Mouse (Mus musculus): ENCODE results near the gene Ang.

The Ang gene

DNA sequence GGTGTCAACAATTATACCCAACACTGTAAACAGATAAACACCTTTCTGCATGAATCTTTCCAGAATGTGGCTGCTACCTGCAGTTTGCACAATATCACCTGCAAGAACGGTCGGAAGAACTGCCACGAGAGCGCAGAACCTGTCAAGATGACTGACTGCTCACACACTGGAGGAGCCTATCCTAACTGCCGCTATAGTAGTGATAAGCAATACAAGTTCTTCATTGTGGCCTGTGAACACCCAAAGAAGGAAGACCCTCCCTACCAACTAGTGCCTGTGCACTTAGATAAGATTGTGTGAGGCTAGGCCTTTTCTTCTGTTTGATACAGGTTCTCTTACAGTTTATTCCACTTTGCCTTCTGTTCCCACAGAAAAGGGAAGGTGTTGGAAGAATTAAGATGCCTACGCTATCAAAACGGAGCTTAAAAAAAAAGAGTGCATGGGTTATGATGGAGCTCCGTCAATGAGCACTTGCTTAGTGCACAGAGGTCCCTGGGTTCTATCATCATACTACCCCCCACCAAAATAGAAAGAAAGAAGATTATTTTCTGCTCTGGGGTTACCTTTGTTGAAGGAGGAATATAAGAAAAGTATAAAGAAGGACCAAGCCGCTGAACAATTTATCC lies 39.5 kb downstream of the Ang start:
- no peak for DNase-seq

DNA sequence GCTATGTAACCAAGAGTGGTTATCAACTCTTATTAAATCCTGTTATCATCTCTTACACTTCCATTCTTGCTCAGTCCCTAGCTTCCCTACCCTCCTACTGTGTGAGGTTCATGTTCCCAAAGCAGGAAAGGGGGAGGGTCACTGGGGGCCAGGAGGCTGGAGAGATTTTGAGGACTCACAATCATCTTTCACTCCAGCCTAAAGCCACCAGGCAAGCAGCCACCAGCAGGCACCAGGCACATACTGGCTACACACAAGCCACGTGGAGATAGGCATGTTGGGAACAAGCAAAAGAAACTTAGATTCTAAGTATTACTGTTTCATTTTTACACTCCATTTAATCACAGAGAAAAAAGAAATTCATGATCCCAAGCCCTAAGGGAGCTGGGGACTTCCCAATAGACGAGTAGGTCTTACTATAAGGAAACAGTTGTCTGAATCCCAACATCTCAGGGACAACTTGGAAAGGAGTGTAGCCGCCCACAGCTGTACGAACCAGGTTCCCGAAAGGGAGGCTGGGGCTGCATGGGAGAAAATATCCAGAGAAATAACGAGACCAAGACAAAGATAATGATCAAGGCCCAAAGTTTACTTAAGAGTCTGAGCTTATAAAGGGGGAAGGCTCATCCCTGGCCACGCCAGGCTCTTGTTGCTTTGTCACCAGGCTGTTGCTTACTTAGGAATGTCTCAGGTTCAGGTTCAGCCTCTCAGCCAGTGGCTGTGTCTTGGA lies 40.3 kb downstream of the Ang start:
- no peak for DNase-seq

DNA sequence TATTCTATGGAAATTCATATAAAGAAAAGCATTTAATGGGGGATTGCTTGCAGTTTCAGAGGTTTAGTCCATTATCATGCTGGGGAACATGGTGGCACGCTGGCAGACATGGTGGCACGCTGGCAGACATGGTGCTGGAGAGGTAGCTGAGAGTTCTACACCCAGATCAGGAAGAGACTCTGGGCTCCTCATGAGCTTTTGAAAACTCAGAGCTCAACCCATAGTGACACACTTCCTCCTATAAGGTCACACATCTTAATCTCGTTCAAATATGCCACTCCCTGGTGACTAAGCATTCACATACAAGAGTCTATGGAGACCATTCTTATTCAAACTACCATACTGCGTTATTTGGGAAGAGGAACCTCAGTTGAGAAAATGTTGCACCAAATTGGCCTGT lies 41.4 kb downstream of the Ang start:
- DNase-seq, result no peak

DNA sequence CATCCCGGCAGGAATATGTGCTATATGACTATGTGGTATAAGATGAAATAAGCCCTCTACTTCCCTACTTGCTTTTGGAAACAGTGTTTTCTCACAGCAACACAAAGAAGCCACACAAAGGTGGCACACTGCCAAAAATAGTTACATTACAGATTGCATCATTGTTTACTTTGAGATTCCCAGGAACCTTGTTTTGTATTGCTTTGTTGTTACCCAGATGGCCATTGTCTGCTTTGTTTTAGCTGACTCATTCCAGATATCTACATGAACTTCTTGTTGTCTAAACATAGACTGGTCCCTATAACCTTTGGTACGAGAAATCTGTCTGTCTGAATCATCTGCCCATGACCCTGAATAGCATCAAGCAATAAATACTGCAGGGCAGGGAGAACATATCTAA lies 49.4 kb downstream of the Ang start:
- DNase-seq, result no peak

DNA sequence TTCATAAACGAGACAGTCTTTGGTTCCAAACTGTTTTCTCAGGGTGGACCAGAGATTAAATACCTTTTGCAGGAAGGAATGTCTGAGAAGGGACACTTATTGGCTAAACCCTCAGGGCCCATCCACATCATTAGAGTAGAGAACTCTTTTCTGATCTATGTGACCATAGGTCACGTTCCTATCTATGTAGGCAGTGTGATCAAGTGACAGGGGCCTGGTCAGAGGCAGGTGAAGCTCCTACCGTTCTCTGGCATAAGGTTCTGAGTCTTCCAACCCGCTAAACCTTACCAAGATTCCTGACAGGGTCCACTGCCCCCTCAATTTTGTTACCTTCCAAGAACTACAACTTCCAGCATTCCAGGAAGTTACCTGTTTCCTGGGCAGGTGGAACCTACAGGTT lies 51.2 kb downstream of the Ang start:
- no peak for DNase-seq

DNA sequence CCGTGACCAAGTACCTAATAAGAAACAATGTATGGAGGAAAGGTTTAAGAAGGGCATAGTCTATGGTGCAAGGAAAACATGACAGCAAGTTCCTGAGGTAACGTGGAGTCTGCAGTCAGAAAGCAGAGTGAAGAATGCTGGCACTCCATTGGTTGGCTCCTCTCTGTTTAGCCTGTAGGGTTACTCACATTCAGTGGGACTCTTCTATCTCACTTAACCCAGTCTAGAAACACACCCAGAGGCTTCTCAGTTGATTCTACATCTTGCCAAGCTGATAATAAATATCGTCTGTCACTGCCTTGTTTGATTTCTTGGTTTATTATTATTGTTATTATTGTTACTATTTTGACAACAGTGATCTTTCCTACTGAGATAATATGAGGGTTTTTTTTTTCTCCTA lies 51.6 kb downstream of the Ang start:
- no peak for DNase-seq

DNA sequence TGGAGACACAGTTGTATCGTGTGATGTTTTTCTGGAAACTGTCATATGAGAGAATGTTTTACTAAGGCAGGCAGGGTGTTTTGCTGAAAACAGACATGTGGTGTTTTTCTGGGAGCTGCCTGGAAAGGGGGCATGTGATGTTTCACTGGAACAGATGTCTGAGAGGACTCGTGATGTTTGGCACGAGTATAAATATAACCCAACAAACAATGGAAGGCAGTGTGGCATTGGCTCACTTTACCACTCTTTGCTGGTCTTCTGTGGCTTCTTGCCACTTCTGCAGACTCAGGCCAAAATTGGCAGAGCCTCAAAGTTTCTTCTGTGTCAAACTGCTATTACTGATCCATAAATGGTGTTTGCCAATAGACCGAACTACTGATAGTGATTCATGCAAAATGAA lies 52.3 kb downstream of the Ang start:
- no peak for DNase-seq

DNA sequence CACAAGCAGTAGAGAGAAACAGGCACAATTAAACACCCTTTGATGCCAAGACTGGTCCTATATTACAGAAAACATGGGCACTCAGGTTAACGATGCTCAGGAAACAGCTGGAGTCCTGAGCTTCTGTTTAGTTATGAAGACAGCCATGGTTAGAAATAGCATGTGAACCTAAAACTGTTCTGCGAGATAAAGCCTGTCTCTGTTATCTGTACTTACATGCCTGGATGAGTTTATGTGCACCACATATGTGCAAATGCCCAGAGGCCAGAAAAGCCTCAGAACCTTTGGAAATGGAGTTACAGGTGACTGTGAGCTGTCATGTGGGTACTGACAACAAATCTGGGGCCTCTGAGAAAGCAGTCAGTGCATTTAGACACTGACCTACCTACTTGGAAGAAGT lies 53.0 kb downstream of the Ang start:
- no peak for DNase-seq

DNA sequence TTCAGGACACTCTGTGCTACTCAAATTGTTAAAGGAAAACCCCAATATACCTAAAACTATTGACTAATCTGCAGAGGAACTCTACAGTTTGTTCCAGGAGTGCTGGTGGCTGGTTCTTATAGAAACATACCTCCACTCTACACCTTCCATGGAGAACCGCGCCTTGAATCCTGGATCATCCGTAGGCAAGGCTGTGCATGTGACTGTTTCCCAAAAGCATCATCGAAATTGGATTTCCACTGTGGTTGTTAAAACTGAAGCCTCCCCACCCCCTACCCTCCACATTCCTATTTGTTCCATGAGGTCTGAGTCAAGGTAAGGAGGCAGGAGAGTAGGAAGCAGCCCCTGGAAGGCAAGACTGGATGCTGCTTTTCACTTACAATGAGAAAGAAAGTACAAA lies 53.5 kb downstream of the Ang start:
- DNase-seq, result no peak

DNA sequence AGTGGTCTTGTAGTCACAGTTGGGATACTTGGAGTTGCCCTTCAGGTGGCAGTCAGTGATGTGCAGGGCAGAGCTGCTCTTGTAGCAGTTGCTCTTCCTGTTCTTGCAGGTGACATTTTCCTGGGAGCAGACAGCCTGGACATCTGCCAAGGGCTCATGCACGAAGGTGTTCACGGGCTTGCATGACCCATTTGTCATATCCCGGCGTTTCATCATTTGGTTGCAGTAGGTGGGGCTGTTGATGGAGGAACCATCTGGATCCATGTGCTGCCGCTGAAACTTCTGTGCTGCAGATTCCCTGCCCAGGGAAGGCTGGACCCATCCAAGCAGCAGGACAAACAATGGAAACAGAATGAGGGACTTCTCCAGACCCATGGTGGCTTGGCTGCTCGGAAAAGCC lies 54.6 kb downstream of the Ang start:
- DNase-seq, result no peak

DNA sequence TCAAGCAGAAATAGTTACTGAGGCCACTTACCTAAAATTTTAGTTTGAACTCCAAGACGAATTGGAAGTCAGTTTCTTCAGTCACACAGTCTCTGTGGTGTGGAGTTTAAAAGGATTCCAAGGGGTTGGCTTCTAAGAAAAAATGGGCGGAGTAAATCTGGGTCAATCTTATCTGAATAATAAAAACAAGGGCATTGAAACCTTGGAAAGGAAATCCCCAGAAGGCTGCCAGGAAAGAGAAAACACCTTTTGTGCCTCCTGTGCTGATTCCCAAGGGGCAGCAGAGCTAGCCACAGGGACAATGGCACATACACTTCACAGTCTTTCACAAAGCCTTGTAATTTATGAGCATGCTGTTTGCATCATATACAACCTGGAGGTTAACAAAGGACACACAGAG lies 55.7 kb downstream of the Ang start, which contains the start of gene Rnase1:
TSS of gene Rnase1 (minus strand) at position 101 of the 400 bp plus-strand sequence.
- no peak for DNase-seq

DNA sequence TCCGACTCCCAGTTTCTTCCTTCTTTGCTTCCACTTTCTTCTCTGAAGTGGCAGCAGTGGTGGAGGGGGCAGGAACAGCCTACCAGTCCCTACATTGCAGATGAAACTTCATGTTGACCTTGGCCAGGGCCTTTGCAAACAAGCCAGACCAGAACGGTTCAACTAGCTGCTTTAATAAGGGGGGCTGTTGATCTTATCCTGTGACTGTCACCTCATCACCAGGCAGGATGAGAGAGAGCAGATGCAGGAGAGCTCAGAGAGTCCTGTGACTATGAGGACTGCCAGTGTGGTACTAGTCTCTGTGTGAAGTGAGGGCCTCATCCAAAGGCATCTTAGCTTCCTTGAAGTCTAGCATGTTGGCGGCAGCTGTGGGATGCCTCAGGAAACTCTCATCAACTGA lies 57.1 kb downstream of the Ang start:
- DNase-seq, result no peak

DNA sequence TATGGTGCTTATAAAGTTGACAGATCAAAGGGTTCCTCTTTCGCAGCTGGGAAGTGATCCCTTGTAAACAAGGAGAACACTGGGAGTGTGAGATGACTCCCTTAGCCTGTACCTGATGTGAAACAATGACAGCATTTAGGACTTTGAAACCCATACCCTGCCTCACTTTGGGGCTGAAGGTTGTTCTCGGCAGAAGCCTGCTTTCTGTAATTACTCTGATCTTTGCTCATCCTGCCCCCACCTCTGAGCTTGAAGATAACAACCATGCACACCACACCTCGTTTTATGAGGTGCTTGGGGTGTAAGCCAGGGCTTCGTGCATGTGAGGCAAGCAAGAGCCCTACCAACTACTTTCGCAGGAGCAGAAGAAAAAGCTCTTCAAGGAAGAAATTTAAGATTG lies 58.2 kb downstream of the Ang start:
- no peak for DNase-seq

DNA sequence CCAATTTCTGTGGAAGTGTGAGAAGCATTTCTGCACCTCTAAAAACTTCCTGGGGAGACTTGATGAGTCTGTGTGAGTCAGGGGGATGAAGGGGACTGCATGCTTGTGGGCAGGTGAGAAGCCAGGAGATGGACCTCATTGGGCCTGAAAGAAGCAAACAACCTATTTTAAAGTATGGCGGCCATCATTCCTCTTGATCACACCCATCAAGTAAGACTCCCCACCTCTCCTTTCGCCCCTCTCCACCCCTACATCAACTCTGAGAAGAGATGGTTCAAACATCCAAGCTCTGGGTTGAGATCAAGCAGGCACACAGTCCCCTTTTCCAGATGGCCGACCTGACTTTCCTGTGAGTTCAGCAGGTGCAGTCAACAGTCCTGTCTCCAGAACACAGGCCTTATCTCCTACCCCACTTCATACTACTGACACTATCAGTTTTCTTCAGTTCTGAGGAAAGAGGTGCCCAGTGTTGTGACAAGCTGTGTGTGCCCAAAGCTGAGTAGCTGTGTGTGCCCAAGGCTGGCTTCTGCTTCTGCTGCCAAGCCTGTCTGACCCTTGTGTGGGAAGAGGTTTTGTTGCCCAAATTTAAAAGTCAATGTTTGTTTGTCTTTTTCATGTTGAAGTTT lies 59.4 kb downstream of the Ang start:
- no peak for DNase-seq
